Mouse (Mus musculus) forebrain, embryonic 12.5 days (tissue): ENCODE measurements at regions not wholly inside any gene's neighbourhood (a gene's known extent, or its start where the extent isn't known, plus 50 kb on each side); places are given as distances from the start of the nearest gene placed in this dataset.
A peak's percentile ranks its signal among the peaks of the same experiment; 100 is the strongest.

Experiments
- ATAC-seq: fragments of 200-750 bp; cut with Nextera tagmentation; 2 replicates; pipeline ENCODE4 v1.8.0; 2017; ENCODE audit warnings: moderate TSS enrichment; ENCODE audit not compliant: low FRiP score
- H3K27ac ChIP-seq: fragments of 300-500 bp; sonication (generic); 2 replicates; pipeline ENCODE4 v1.5.1; 2016; ENCODE audit warnings: mild to moderate bottlenecking
- H3K27me3 ChIP-seq: fragments of 300-500 bp; sonication (generic); 2 replicates; pipeline ENCODE4 v1.6.1; 2016; ENCODE audit warnings: mild to moderate bottlenecking
- H3K36me3 ChIP-seq: fragments of 300-500 bp; sonication (generic); replicated peaks from 2 replicates; pipeline ENCODE4 v1.6.1; 2016; ENCODE audit warnings: mild to moderate bottlenecking
- H3K4me1 ChIP-seq: fragments of 300-500 bp; sonication (generic); 2 replicates; pipeline ENCODE4 v1.6.1; 2016
- H3K4me2 ChIP-seq: fragments of 300-500 bp; sonication (generic); 2 replicates; pipeline ENCODE4 v1.6.1; 2016; ENCODE audit warnings: mild to moderate bottlenecking, moderate library complexity
- H3K4me3 ChIP-seq: fragments of 300-500 bp; sonication (generic); replicated peaks from 2 replicates; pipeline ENCODE4 v1.5.1; 2016; ENCODE audit warnings: mild to moderate bottlenecking
- H3K9ac ChIP-seq: fragments of 300-500 bp; sonication (generic); 2 replicates; pipeline ENCODE4 v1.6.1; 2016; ENCODE audit warnings: mild to moderate bottlenecking
- H3K9me3 ChIP-seq: fragments of 300-500 bp; sonication (generic); 2 replicates; pipeline ENCODE4 v1.6.1; 2016
- WGBS: fragments of 180-500 bp; shearing (Covaris S2); methylation state at CpG from one replicate; pipeline ENCODE4 v1.1.7; 2016; 5-methylcytosine and 5-hydroxymethylcytosine counted together

- peak overlapping the region; percentile 65 for H3K27ac ChIP-seq
- peak; percentile 44; the same call in 1 of the 2 replicates for ATAC-seq
Observed at GRCm38 (mm10) chr14:31947246-31947645, 81.5 kb upstream of the Galnt15 start.

DNA sequence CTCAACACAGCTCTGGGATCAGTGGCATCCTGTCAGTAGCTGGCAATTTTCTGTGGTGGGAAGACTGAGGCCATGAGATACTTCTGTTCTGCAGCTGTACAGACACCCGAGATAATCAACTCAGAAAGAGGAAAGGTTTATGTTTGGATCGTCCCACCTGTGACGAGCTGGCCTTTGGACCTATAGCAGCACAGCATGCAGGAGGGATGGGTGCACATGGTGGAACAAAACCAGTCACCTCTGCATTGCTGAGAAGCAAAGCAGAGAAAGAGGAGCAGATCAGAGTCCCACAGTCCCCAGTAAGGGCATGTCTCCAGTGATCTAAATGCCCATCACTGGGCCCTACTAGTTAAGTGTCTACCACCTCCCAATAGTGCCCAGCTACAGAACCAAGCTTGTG, 76.9 kb upstream of the Galnt15 start:
- no peak overlapping the region for H3K4me3 ChIP-seq
- no peak overlapping the region for H3K4me2 ChIP-seq
- no peak for ATAC-seq
- 82% methylated on average over 3 of the region's 3 CpGs for WGBS
- H3K9me3 ChIP-seq, result no peaks in the 10 kb centered on the region
- no peaks in the 10 kb centered on the region for H3K27me3 ChIP-seq
- no peak overlapping the region for H3K27ac ChIP-seq
- peaks cover 10% of the 10 kb centered on the region for H3K4me1 ChIP-seq
- no peak overlapping the region for H3K9ac ChIP-seq
- no peaks in the 10 kb centered on the region for H3K36me3 ChIP-seq

More at GRCm38 (mm10) chr14:31947246-31947645, 81.5 kb upstream of the Galnt15 start:
- Histone ChIP-seq H3K36me3 (no peaks in the 10 kb centered on the region), H3K9me3 (no peaks in the 10 kb centered on the region), H3K4me3 (no peak overlapping the region), H3K9ac (no peak overlapping the region), H3K4me1 (peaks cover 13% of the 10 kb centered on the region), H3K27me3 (no peaks in the 10 kb centered on the region), H3K4me2 (no peak overlapping the region)
- 35% methylated on average over 7 of the region's 7 CpGs for WGBS

DNA sequence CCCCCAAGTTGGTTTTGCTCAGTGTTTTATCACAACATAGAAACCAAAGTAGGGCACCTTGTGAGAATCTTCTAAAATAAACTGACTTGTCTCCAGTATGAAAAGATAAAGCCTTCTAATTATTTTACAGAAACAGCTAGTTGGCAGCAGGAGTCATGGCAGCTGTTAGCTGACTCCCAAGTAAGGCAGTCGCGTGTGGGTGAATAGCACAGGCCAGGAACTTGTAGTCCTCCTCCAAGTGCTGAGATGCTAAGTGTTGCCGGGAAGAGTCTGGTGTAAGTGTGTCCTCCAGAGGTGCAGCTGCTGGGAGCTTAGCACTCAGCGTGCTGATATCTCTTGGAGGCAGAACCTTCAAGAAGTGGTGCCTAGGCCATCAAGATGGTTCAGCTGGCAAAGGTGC, 75.0 kb upstream of the Galnt15 start:
- 89% methylated on average over 4 of the region's 4 CpGs for WGBS

DNA sequence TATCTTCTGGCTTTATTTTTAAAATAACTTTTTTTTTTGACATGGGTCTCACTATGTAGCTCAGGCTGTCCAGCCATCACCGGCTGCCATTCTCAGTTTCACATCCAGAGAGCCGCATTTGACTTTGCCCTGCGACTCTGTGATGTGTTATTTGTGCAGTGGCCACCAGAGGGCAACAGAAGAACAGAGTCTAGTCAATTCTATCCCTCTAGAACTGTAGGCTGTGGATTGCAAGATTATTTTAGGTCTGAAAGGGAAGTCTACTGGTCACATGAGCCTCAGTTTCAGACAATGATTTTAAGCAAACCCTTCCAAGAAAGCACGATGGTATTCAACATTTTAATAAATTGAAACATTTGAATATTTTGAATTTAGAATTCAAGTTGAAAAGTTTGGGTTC, 73.8 kb upstream of the Galnt15 start:
- Histone ChIP-seq H3K27me3 (no peaks in the 10 kb centered on the region), H3K4me2 (no peak overlapping the region), H3K27ac (no peak overlapping the region), H3K4me1 (no peaks in the 10 kb centered on the region), H3K36me3 (no peaks in the 10 kb centered on the region), H3K4me3 (no peak overlapping the region), H3K9me3 (no peaks in the 10 kb centered on the region), H3K9ac (no peak overlapping the region)
- WGBS, result 5% methylated on average over 4 of the region's 4 CpGs
- peak; percentile 39; the same call in 1 of the 2 replicates for ATAC-seq

More for the DNA sequence above, 75.0 kb upstream of the Galnt15 start:
- ATAC-seq, result no peak
- H3K4me2 ChIP-seq, result no peak overlapping the region
- no peaks in the 10 kb centered on the region for H3K4me1 ChIP-seq
- H3K36me3 ChIP-seq, result no peaks in the 10 kb centered on the region
- H3K27me3 ChIP-seq, result no peaks in the 10 kb centered on the region
- H3K9ac ChIP-seq, result no peak overlapping the region
- H3K4me3 ChIP-seq, result no peak overlapping the region
- H3K9me3 ChIP-seq, result no peaks in the 10 kb centered on the region
- no peak overlapping the region for H3K27ac ChIP-seq

DNA sequence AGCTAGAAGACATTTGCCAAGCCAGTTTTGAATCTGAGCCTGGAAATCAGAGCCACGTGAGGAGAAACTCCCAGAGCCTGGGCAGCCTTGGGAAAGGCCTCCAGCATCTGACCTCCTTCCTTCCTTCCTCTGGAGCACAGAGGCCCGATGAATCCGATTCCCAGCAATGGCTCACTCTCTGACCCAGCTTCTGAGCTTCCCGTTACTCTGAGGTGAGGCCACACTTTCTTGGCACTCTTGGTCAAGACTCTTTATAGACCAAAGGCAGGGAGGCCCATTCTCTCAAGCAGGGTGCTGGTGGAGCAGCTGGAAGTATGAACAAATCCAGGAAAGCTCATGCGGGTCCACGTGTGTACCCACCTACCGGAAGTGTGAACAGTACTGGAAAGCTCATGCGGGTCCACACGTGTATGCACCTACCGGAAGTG, 71.6 kb upstream of the Galnt15 start:
- H3K4me2 ChIP-seq, result no peak overlapping the region
- no peak overlapping the region for H3K9ac ChIP-seq
- WGBS, result 90% methylated on average over 10 of the region's 10 CpGs
- no peak for ATAC-seq
- no peaks in the 10 kb centered on the region for H3K27me3 ChIP-seq
- H3K36me3 ChIP-seq, result no peaks in the 10 kb centered on the region
- no peak overlapping the region for H3K27ac ChIP-seq
- H3K4me3 ChIP-seq, result no peak overlapping the region
- H3K4me1 ChIP-seq, result no peaks in the 10 kb centered on the region
- no peaks in the 10 kb centered on the region for H3K9me3 ChIP-seq

GRCm38 (mm10) chr14:31960201-31960854, 68.5 kb upstream of the Galnt15 start:
- Histone ChIP-seq H3K27ac (no peak overlapping the region), H3K36me3 (no peaks in the 10 kb centered on the region), H3K4me3 (no peak overlapping the region), H3K4me1 (peaks cover 7% of the 10 kb centered on the region; the same call in 1 of the 2 replicates), H3K27me3 (no peaks in the 10 kb centered on the region), H3K9ac (no peak overlapping the region), H3K4me2 (no peak overlapping the region), H3K9me3 (no peaks in the 10 kb centered on the region)
- 94% methylated on average over 9 of the region's 9 CpGs for WGBS
- no peak for ATAC-seq

DNA sequence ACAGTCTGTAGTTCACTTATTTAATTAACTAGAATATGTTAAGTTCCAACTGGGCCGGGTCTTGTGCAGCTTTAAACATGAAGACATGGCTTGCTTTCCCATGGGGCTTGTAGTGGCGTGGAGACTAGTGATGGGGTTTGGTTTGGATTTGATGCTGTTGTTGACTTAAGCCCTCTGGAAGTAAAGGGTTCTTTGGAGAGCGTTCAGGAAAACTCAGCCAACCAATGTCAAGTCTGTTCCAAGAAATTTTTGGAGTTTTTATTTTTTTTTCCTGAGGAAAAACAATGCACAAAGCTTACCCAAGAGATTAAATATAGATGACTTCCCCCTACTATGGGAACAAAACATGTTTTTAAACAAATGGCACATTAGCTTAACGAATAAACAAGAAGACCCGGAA, 67.3 kb upstream of the Galnt15 start:
- Histone ChIP-seq H3K9ac (no peak overlapping the region), H3K27me3 (no peaks in the 10 kb centered on the region), H3K27ac (no peak overlapping the region), H3K9me3 (no peaks in the 10 kb centered on the region), H3K4me1 (peaks cover 7% of the 10 kb centered on the region; the same call in 1 of the 2 replicates), H3K36me3 (no peaks in the 10 kb centered on the region), H3K4me3 (no peak overlapping the region), H3K4me2 (no peak overlapping the region)
- 91% methylated on average over 5 of the region's 5 CpGs for WGBS
- ATAC-seq, result no peak

DNA sequence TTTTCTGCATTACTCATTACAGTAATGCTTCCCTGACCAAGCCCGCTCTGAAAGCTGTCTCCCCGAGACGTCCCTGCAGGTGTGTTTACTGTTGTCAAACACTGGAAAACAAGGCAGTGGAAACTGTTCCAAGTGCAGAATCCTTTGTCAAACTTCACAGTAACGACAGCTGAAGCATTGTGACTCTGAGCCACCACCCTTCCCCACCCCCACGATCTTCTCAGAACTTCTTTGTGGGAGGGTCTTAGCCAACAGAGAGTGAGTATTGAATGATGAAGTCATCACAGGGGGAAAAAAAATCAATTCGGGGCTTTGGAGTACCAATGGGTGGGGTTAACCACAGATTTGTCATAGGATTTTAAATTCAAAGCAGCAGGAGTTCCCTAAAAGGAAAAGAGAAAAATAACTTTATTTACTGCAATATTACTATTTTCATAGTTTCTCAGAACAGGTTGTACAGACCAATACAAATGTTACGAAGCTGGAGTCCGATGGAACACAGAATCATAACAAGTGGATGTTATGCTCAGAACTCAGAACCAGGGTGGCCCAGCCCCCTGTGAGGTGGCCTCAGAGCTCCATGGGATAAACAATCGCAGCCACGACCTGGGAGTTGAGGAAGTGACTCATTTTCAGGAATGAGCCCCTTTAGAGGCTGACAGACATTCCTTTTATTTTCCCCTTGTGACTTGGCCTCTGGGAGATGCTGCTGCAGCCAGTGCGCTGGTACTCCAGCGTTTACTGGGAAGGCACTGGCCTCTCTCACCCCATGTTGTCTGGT, 65.5 kb upstream of the Galnt15 start:
- H3K27ac ChIP-seq, result no peak overlapping the region

DNA sequence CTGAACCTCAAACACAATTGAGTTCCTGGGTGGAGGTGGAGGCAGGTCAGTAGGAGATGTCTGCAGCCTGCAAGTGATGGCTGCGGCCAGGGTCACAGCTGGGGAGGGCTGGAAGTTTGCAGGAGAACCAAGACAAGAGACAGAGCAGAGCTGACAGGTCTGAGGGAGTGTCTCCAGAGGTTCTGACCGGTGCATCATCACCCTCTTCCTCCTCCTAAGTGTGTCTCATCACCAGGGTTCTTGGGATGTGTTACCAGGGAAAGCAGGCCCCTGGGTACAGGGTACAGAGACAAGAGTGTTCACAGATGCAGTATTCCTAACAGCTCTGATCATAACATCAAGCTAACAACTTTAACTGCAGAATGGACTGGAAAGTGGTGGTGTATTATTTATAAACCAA, 64.7 kb upstream of the Galnt15 start:
- Histone ChIP-seq H3K27ac (no peak overlapping the region), H3K27me3 (no peaks in the 10 kb centered on the region), H3K9me3 (no peaks in the 10 kb centered on the region), H3K4me3 (no peak overlapping the region), H3K4me2 (no peak overlapping the region), H3K9ac (no peak overlapping the region), H3K4me1 (peaks cover 7% of the 10 kb centered on the region; the same call in 1 of the 2 replicates), H3K36me3 (no peaks in the 10 kb centered on the region)
- WGBS, result 54% methylated on average over 2 of the region's 2 CpGs
- ATAC-seq, result no peak

More for the DNA sequence above, 65.5 kb upstream of the Galnt15 start:
- H3K4me1 ChIP-seq, result peaks cover 7% of the 10 kb centered on the region; the same call in 1 of the 2 replicates
- H3K4me2 ChIP-seq, result no peak overlapping the region
- no peaks in the 10 kb centered on the region for H3K27me3 ChIP-seq
- no peak overlapping the region for H3K4me3 ChIP-seq
- ATAC-seq, result no peak
- 52% methylated on average over 12 of the region's 12 CpGs for WGBS
- H3K9ac ChIP-seq, result no peak overlapping the region
- H3K36me3 ChIP-seq, result no peaks in the 10 kb centered on the region
- no peaks in the 10 kb centered on the region for H3K9me3 ChIP-seq

GRCm38 (mm10) chr14:31964831-31965230, 64.0 kb upstream of the Galnt15 start:
- Histone ChIP-seq H3K9me3 (no peaks in the 10 kb centered on the region), H3K27ac (no peak overlapping the region), H3K4me2 (no peak overlapping the region), H3K36me3 (no peaks in the 10 kb centered on the region), H3K4me1 (peaks cover 7% of the 10 kb centered on the region; the same call in 1 of the 2 replicates), H3K27me3 (no peaks in the 10 kb centered on the region), H3K4me3 (no peak overlapping the region), H3K9ac (no peak overlapping the region)
- 82% methylated on average over 4 of the region's 4 CpGs for WGBS
- no peak for ATAC-seq

DNA sequence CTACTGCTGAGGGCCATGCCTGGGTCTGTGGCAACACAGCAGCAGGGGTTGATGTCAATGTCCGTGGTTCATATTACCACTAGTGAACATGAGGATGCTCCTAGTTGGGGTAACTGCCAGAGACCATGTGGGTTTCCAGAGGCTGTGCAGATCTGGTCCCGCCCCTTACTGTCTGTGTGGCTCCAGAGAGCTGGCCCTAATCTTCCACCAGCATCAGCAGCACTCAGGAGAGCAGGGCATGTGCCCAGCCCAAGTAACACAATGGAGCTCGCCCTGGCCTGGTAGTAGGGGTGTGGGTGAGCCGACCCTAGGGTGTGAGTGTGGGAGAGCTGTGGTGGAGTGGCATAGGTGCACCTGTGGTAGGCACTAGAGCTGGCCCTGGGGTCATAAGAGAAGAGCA, 59.3 kb upstream of the Galnt15 start:
- H3K27ac ChIP-seq, result no peak overlapping the region
- 82% methylated on average over 4 of the region's 4 CpGs for WGBS
- no peak overlapping the region for H3K4me2 ChIP-seq
- no peaks in the 10 kb centered on the region for H3K4me1 ChIP-seq
- no peak for ATAC-seq
- no peak overlapping the region for H3K4me3 ChIP-seq
- H3K27me3 ChIP-seq, result no peaks in the 10 kb centered on the region
- H3K9me3 ChIP-seq, result no peaks in the 10 kb centered on the region
- no peak overlapping the region for H3K9ac ChIP-seq
- H3K36me3 ChIP-seq, result no peaks in the 10 kb centered on the region

GRCm38 (mm10) chr14:31970245-31970830, 58.5 kb upstream of the Galnt15 start:
- no peaks in the 10 kb centered on the region for H3K36me3 ChIP-seq
- no peak for ATAC-seq
- H3K9ac ChIP-seq, result no peak overlapping the region
- no peak overlapping the region for H3K27ac ChIP-seq
- no peaks in the 10 kb centered on the region for H3K27me3 ChIP-seq
- WGBS, result 95% methylated on average over 3 of the region's 3 CpGs
- H3K9me3 ChIP-seq, result no peaks in the 10 kb centered on the region
- no peak overlapping the region for H3K4me2 ChIP-seq
- no peaks in the 10 kb centered on the region for H3K4me1 ChIP-seq
- no peak overlapping the region for H3K4me3 ChIP-seq
